Mouse (Mus musculus) ES-E14 (cell line): ENCODE measurements at regions not wholly inside any gene's neighbourhood (a gene's known extent, or its start where the extent isn't known, plus 50 kb on each side); places are given as distances from the start of the nearest gene placed in this dataset.

Experiments
- DNase-seq: peaks from one replicate; pipeline ENCODE4 v3.0.0-alpha.2; 2013; ENCODE audit warnings: low read depth, low spot score
- H3K27ac ChIP-seq: 2 replicates; pipeline ENCODE4 v1.5.1; 2012; ENCODE audit warnings: low read depth, mild to moderate bottlenecking, low read length, moderate library complexity, mixed read lengths; ENCODE audit not compliant: poor library complexity, insufficient read depth, severe bottlenecking
- H3K36me3 ChIP-seq: 2 replicates; pipeline ENCODE4 v1.6.1; 2012; ENCODE audit warnings: mild to moderate bottlenecking, low read length, moderate library complexity, mixed read lengths; ENCODE audit not compliant: control insufficient read depth, poor library complexity, insufficient read depth, severe bottlenecking
- H3K4me1 ChIP-seq, 2 experiments: fragments of 150-350 bp in 1 of 2; sonication (generic) in 1 of 2; 2 replicates each; pipeline ENCODE4 v1.6.1; 2012; ENCODE audit warnings: low read length in 2 of 2, mild to moderate bottlenecking in 1 of 2, mixed read lengths in 1 of 2; ENCODE audit not compliant: control insufficient read depth in 2 of 2, insufficient read depth in 2 of 2, poor library complexity in 1 of 2
- H3K4me3 ChIP-seq, 2 experiments: fragments of 150-350 bp in 1 of 2; sonication (generic) in 1 of 2; 2 replicates each; pipeline ENCODE4 v1.5.1; 2012; ENCODE audit warnings: low read length in 2 of 2, low read depth in 1 of 2, mild to moderate bottlenecking in 1 of 2, mixed read lengths in 1 of 2; ENCODE audit not compliant: insufficient read depth in 1 of 2, poor library complexity in 1 of 2, severe bottlenecking in 1 of 2
- H3K9ac ChIP-seq: 2 replicates; pipeline ENCODE4 v1.6.1; 2012; ENCODE audit warnings: low read depth, mild to moderate bottlenecking, low read length, mixed read lengths; ENCODE audit not compliant: poor library complexity, insufficient read depth, severe bottlenecking
- H3K9me3 ChIP-seq: fragments of 150-350 bp; sonication (generic); 2 replicates; pipeline ENCODE4 v1.6.1; 2012; ENCODE audit warnings: low read depth, mild to moderate bottlenecking, low read length; ENCODE audit not compliant: control insufficient read depth, insufficient read depth
- CHD2 ChIP-seq: IDR thresholded peaks from 2 replicates; pipeline ENCODE4 v1.6.1; 2014; ENCODE audit warnings: mild to moderate bottlenecking, low read depth, low read length, inconsistent platforms
- HCFC1 ChIP-seq: IDR thresholded peaks from 2 replicates; pipeline ENCODE4 v1.6.1; 2012; ENCODE audit warnings: low read length, inconsistent platforms, borderline replicate concordance; ENCODE audit not compliant: insufficient read depth
- MAFK ChIP-seq: IDR thresholded peaks from 2 replicates; pipeline ENCODE4 v1.6.1; 2014; ENCODE audit warnings: mild to moderate bottlenecking, low read depth, low read length, inconsistent platforms; ENCODE audit not compliant: insufficient read depth
- ZC3H11A ChIP-seq: IDR thresholded peaks from 2 replicates; pipeline ENCODE4 v1.6.1; 2012; ENCODE audit warnings: low read depth, mild to moderate bottlenecking, inconsistent platforms, low read length, borderline replicate concordance
- ZNF384 ChIP-seq: IDR thresholded peaks from 2 replicates; pipeline ENCODE4 v1.6.1; 2012; ENCODE audit warnings: low read depth, low read length, inconsistent platforms
- in situ Hi-C, 2 experiments: fragments of 600-800 bp; cut with MboI; formaldehyde crosslinking; loops; one replicate each; pipeline ENCODE4 v1.15.1; 2025; ENCODE audit warnings: low sequenced_read_pairs in 2 of 2, inconsistent platforms in 1 of 2; ENCODE audit not compliant: unreplicated experiment in 2 of 2

- H3K4me3 ChIP-seq, result no peak overlapping the region
- no peak overlapping the region for H3K27ac ChIP-seq
- no peaks in the 10 kb centered on the region for H3K36me3 ChIP-seq
- no peak overlapping the region for H3K9ac ChIP-seq
- in situ Hi-C loops, result no loop called here
- no peaks in the 10 kb centered on the region for H3K9me3 ChIP-seq
- H3K4me1 ChIP-seq, result no peaks in the 10 kb centered on the region
- DNase-seq, result no peak
- no peak for TF ChIP-seq ZC3H11A
- TF ChIP-seq HCFC1, result no peak
- no peak for TF ChIP-seq MAFK
Observed at GRCm38 (mm10) chr5:18502831-18503230, 142.7 kb upstream of the Gnai1 start.

GRCm38 (mm10) chr5:18494305-18494704 is 134.2 kb upstream of the Gnai1 start:
- no peak overlapping the region for H3K4me3 ChIP-seq
- H3K27ac ChIP-seq, result no peak overlapping the region
- in situ Hi-C loops, result no loop called here
- H3K4me1 ChIP-seq, result no peaks in the 10 kb centered on the region
- no peak overlapping the region for H3K9ac ChIP-seq
- TF ChIP-seq CHD2 (no peak), ZC3H11A (0 out of 2 replicates have a peak, but pooled peaks have one; percentile 30)
- no peak for DNase-seq
- no peaks in the 10 kb centered on the region for H3K36me3 ChIP-seq
- H3K9me3 ChIP-seq, result no peaks in the 10 kb centered on the region

DNA sequence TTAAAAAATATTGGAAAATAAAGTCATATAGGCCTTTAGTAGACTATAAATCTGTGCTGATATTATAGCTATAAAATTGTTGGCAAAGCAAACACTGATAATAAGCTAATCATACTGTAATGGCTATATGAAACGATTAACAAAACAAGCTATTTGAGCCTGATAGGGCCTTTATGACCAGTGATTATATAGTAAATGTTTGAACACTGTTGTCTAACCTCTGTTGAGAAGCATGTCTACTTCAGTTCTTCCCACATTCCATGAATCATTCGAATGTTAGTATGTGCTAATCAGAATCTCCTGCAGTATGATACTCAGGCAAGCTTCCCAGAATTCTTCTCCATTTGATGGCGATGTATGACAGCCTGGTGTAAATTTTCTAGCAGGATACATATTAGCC is 129.6 kb upstream of the Gnai1 start:
- no peak for TF ChIP-seq ZNF384
- TF ChIP-seq CHD2, result no peak
- TF ChIP-seq HCFC1, result no peak
- TF ChIP-seq MAFK, result no peak
- no peak for TF ChIP-seq ZC3H11A

GRCm38 (mm10) chr5:18487076-18487772 is 127.1 kb upstream of the Gnai1 start:
- TF ChIP-seq ZNF384 (no peak), MAFK (no peak), ZC3H11A (no peak), HCFC1 (no peak), CHD2 (no peak)
- in situ Hi-C loops, result no loop called here
- DNase-seq, result no peak
- Histone ChIP-seq H3K9ac (no peak overlapping the region), H3K27ac (no peak overlapping the region), H3K36me3 (no peaks in the 10 kb centered on the region), H3K4me1 (no peaks in the 10 kb centered on the region), H3K4me3 (no peak overlapping the region), H3K9me3 (no peaks in the 10 kb centered on the region)

More for the DNA sequence above, 129.6 kb upstream of the Gnai1 start:
- in situ Hi-C loops, result no loop called here
- no peak for DNase-seq
- Histone ChIP-seq H3K4me3 (no peak overlapping the region), H3K9ac (no peak overlapping the region), H3K27ac (no peak overlapping the region), H3K9me3 (no peaks in the 10 kb centered on the region), H3K36me3 (no peaks in the 10 kb centered on the region), H3K4me1 (no peaks in the 10 kb centered on the region)

DNA sequence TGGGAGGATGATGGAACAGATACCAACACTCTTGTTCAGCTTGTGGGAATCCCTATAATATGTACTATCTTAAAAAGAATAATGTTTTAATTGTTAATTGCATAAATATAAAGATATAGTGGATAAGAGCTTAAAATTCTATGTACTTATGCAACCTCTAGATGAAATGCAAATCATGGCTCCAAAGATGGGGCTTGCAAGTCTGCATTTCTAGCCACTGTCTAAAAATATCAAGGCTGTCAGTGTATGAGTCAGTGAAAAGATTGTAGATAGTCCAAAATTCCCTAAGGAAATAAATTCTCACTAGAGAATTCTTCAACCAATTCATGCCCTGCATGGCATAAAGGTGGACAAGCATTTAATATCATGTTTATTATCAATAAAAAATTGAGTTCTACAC is 124.2 kb upstream of the Gnai1 start:
- Histone ChIP-seq H3K36me3 (no peaks in the 10 kb centered on the region), H3K9ac (no peak overlapping the region), H3K4me1 (no peaks in the 10 kb centered on the region), H3K27ac (no peak overlapping the region), H3K4me3 (no peak overlapping the region), H3K9me3 (no peaks in the 10 kb centered on the region)
- no peak for DNase-seq
- in situ Hi-C loops, result no loop called here
- TF ChIP-seq ZNF384, result no peak
- TF ChIP-seq ZC3H11A, result no peak
- TF ChIP-seq MAFK, result no peak
- no peak for TF ChIP-seq CHD2
- TF ChIP-seq HCFC1, result no peak
